Mouse (Mus musculus): ENCODE data around the gene Mex3d. TPM values are rescaled to one million over a fixed set of nuclear protein-coding genes. Genes with fewer than 3 reads are reported as not detected.

Mex3d gene
- 1 to 10 TPM in 1 of 2 experiments, under 1 TPM in 1; 0.62 to 1.2 TPM for polyA plus RNA-seq (2017; shearing (Covaris generic))

GRCm38 (mm10) chr10:80387522-80387959 lies at the start of gene Mex3d:
Gene Mex3d, minus strand, starts transcription at chr10:80387659.
- ATAC-seq, result peak; percentile 45

- no peak for ATAC-seq
Measured at GRCm38 (mm10) chr10:80436276-80436675, 48.8 kb upstream of the Mex3d start.

- no peak for ATAC-seq
Measured at GRCm38 (mm10) chr10:80435764-80436163, 48.3 kb upstream of the Mex3d start.

- ATAC-seq, result no peak
Measured at GRCm38 (mm10) chr10:80434823-80435222, 47.4 kb upstream of the Mex3d start.

- peak; percentile 1 for ATAC-seq
Measured at GRCm38 (mm10) chr10:80434233-80434592, 46.8 kb upstream of the Mex3d start.

GRCm38 (mm10) chr10:80433513-80434232 lies 46.2 kb upstream of the Mex3d start, which contains the start of gene Tcf3:
Gene Tcf3, minus strand, starts transcription at chr10:80433647.
- ATAC-seq, result peak; percentile 94

GRCm38 (mm10) chr10:80432936-80433512 lies 45.6 kb upstream of the Mex3d start:
- ATAC-seq, result no peak

- no peak for ATAC-seq
Measured at GRCm38 (mm10) chr10:80432387-80432785, 44.9 kb upstream of the Mex3d start.

- ATAC-seq, result no peak
Measured at GRCm38 (mm10) chr10:80431570-80432386, 44.3 kb upstream of the Mex3d start.

- ATAC-seq, result no peak
Measured at GRCm38 (mm10) chr10:80430375-80430980, 43.0 kb upstream of the Mex3d start.

GRCm38 (mm10) chr10:80429800-80430199 lies 42.3 kb upstream of the Mex3d start:
- no peak for ATAC-seq

- no peak for ATAC-seq
Measured at GRCm38 (mm10) chr10:80425041-80425440, 37.6 kb upstream of the Mex3d start.

GRCm38 (mm10) chr10:80423562-80423961 lies 36.1 kb upstream of the Mex3d start:
- no peak for ATAC-seq

- no peak for ATAC-seq
Measured at GRCm38 (mm10) chr10:80421651-80422472, 34.4 kb upstream of the Mex3d start.

- ATAC-seq, result no peak
Measured at GRCm38 (mm10) chr10:80421208-80421607, 33.7 kb upstream of the Mex3d start.

GRCm38 (mm10) chr10:80420729-80421128 lies 33.3 kb upstream of the Mex3d start:
- no peak for ATAC-seq

- ATAC-seq, result no peak
Measured at GRCm38 (mm10) chr10:80419419-80419818, 32.0 kb upstream of the Mex3d start.

- ATAC-seq, result no peak
Measured at GRCm38 (mm10) chr10:80418311-80418710, 30.9 kb upstream of the Mex3d start.

- no peak for ATAC-seq
Measured at GRCm38 (mm10) chr10:80417841-80418240, 30.4 kb upstream of the Mex3d start.

GRCm38 (mm10) chr10:80417371-80417770 lies 29.9 kb upstream of the Mex3d start:
- no peak for ATAC-seq

- ATAC-seq, result no peak
Measured at GRCm38 (mm10) chr10:80415566-80415965, 28.1 kb upstream of the Mex3d start.

All from activated CD4-positive, CD25-positive, alpha-beta regulatory T cell, adult 4 months (primary cell).